Mouse (Mus musculus): ENCODE data around the gene Ppfibp2. TPM values are rescaled to one million over a fixed set of nuclear protein-coding genes. Genes with fewer than 3 reads are reported as not detected.

The Ppfibp2 gene
- polyA plus RNA-seq, 1 experiment from 2014 or later: 7.7 TPM

GRCm38 (mm10) chr7:107637398-107637797, 42.4 kb downstream of the Ppfibp2 start:
- Histone ChIP-seq H3K4me3 (ENCODE audit: low read depth, low read length) (no peak overlapping the region), H3K27ac (ENCODE audit: low read depth) (no peak overlapping the region), H3K4me1 (ENCODE audit: insufficient read depth) (no peaks in the 10 kb centered on the region), H3K9me3 (ENCODE audit: low read length) (no peaks in the 10 kb centered on the region), H3K27me3 (ENCODE audit: insufficient read depth, low read length) (no peaks in the 10 kb centered on the region), H3K4me2 (ENCODE audit: low read depth, low read length) (no peak overlapping the region), H3K9ac (replicated peaks) (no peak overlapping the region), H3K36me3 (replicated peaks; ENCODE audit: insufficient read depth, low read length) (no peaks in the 10 kb centered on the region)
- DNase-seq (no peak), ATAC-seq (no peak)
- 76% methylated on average over 7 of the region's 7 CpGs for WGBS (ENCODE audit: insufficient replicate concordance)
- TF ChIP-seq EP300 (IDR thresholded peaks at IDR 0.05; ENCODE audit: low read depth) (no peak), CTCF (IDR thresholded peaks at IDR 0.05; ENCODE audit: low read depth) (no peak)

- Histone ChIP-seq H3K4me1 (ENCODE audit: insufficient read depth) (no peaks in the 10 kb centered on the region), H3K9me3 (ENCODE audit: low read length) (no peaks in the 10 kb centered on the region), H3K27me3 (ENCODE audit: insufficient read depth, low read length) (no peaks in the 10 kb centered on the region), H3K9ac (replicated peaks) (no peak overlapping the region), H3K4me2 (ENCODE audit: low read depth, low read length) (no peak overlapping the region), H3K4me3 (ENCODE audit: low read depth, low read length) (no peak overlapping the region), H3K27ac (ENCODE audit: low read depth) (no peak overlapping the region), H3K36me3 (replicated peaks; ENCODE audit: insufficient read depth, low read length) (no peaks in the 10 kb centered on the region)
- ATAC-seq (no peak), DNase-seq (no peak)
- WGBS (ENCODE audit: insufficient replicate concordance): 72% methylated on average over 5 of the region's 5 CpGs
- TF ChIP-seq EP300 (IDR thresholded peaks at IDR 0.05; ENCODE audit: low read depth): no peak
Observed at GRCm38 (mm10) chr7:107638026-107638425, 43.0 kb downstream of the Ppfibp2 start.

DNA sequence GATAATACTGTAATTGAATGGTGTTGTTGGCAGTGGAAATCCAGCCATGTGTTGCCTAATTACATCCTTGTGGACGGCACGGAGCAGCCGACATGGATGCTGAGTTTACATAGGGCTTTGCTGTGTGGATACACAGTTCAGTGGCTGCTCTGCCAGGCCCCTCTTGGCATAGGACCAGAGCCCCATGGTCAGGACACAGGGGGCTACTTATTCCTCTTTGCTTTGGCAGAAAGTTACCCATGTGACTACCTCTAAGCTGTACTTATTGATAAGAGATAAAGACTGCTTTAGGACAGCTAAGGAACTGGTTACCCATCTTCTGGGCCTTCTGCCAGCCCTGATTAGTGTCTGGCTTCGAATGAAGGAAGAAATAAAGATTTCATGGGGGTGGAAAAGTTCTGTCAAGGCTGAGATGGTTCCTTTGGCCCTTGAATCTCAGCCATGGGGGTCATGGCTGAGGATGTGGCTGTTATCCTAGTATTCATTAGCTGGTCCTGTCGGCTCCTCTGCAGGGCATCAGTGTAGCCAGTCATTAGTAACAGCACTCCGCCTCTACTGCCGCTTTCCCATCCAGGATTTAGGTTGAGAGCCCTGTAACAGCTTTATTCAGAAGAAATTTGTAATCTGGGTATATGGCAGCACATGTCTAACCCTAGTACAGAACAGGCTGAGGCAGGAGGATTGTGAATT, 47.7 kb downstream of the Ppfibp2 start:
- Histone ChIP-seq H3K9ac (replicated peaks) (no peak overlapping the region), H3K4me2 (ENCODE audit: low read depth, low read length) (no peak overlapping the region), H3K4me3 (ENCODE audit: low read depth, low read length) (no peak overlapping the region), H3K27me3 (ENCODE audit: insufficient read depth, low read length) (no peaks in the 10 kb centered on the region), H3K9me3 (ENCODE audit: low read length) (peaks cover 6% of the 10 kb centered on the region), H3K27ac (ENCODE audit: low read depth) (no peak overlapping the region), H3K36me3 (replicated peaks; ENCODE audit: insufficient read depth, low read length) (0 out of 2 replicates have a peak, but pooled peaks cover 3% of the 10 kb centered on the region), H3K4me1 (ENCODE audit: insufficient read depth) (no peaks in the 10 kb centered on the region)
- DNase-seq (no peak), ATAC-seq (no peak)
- TF ChIP-seq EP300 (IDR thresholded peaks at IDR 0.05; ENCODE audit: low read depth) (no peak), CTCF (IDR thresholded peaks at IDR 0.05; ENCODE audit: low read depth) (no peak)
- WGBS (ENCODE audit: insufficient replicate concordance): 63% methylated on average over 7 of the region's 7 CpGs

DNA sequence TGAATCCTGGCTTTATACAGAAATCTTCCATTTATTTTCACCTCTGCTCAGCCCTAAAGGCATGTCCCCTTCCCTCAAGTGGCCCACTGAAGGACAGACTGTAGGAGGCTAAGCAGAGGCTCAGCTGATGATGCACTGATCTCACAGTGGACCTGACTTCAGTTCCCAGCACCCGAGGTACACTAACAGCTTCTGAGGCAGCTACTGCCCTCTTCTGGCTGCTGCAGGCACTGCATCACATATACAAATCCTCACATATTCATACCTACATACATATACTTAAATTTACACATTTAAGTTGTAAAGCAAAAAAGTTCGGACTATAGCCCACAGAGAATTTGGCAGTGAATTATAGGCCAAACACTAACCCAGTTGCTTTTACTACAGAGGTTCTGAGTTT, 50.0 kb downstream of the Ppfibp2 start:
- H3K9ac ChIP-seq (replicated peaks): no peak overlapping the region
- H3K27ac ChIP-seq (ENCODE audit: low read depth): no peak overlapping the region
- TF ChIP-seq EP300 (IDR thresholded peaks at IDR 0.05; ENCODE audit: low read depth) (no peak), CTCF (IDR thresholded peaks at IDR 0.05; ENCODE audit: low read depth) (peak; percentile 51)
- WGBS (ENCODE audit: insufficient replicate concordance): 75% methylated on average over 2 of the region's 2 CpGs
- DNase-seq (no peak), ATAC-seq (no peak)
- no peaks in the 10 kb centered on the region for H3K4me1 ChIP-seq (ENCODE audit: insufficient read depth)
- H3K9me3 ChIP-seq (ENCODE audit: low read length): peaks cover 6% of the 10 kb centered on the region
- 0 out of 2 replicates have a peak, but pooled peaks cover 3% of the 10 kb centered on the region for H3K36me3 ChIP-seq (replicated peaks; ENCODE audit: insufficient read depth, low read length)
- H3K27me3 ChIP-seq (ENCODE audit: insufficient read depth, low read length): no peaks in the 10 kb centered on the region
- H3K4me3 ChIP-seq (ENCODE audit: low read depth, low read length): no peak overlapping the region
- H3K4me2 ChIP-seq (ENCODE audit: low read depth, low read length): no peak overlapping the region

- WGBS (ENCODE audit: insufficient replicate concordance): 81% methylated on average over 12 of the region's 12 CpGs
- Histone ChIP-seq H3K4me1 (ENCODE audit: insufficient read depth) (no peaks in the 10 kb centered on the region), H3K27me3 (ENCODE audit: insufficient read depth, low read length) (no peaks in the 10 kb centered on the region), H3K4me3 (ENCODE audit: low read depth, low read length) (no peak overlapping the region), H3K9me3 (ENCODE audit: low read length) (peaks cover 6% of the 10 kb centered on the region), H3K27ac (ENCODE audit: low read depth) (no peak overlapping the region), H3K4me2 (ENCODE audit: low read depth, low read length) (no peak overlapping the region), H3K36me3 (replicated peaks; ENCODE audit: insufficient read depth, low read length) (0 out of 2 replicates have a peak, but pooled peaks cover 3% of the 10 kb centered on the region), H3K9ac (replicated peaks) (no peak overlapping the region)
- TF ChIP-seq EP300 (IDR thresholded peaks at IDR 0.05; ENCODE audit: low read depth): no peak
- TF ChIP-seq CTCF (IDR thresholded peaks at IDR 0.05; ENCODE audit: low read depth): no peak
- no peak for DNase-seq
- ATAC-seq: no peak
Observed at GRCm38 (mm10) chr7:107648937-107649688, 54.1 kb downstream of the Ppfibp2 start.

DNA sequence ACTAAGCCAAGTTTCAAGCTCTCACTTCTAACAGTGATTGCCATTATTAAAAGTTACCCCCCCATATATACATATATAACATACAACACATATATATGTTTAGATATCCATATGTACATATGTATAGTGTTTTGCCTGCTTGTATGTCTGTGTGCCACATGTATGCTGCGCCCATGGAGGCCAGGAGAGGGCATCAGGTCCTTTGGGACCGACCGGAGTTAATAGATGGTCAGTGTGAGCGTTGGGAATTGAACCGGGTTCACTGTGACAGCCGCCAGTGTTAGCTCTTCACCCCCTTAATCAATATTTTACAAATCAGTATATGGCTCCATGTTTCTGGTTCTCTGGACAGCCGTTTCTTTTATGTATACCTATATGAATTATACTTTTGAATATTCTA, 55.0 kb downstream of the Ppfibp2 start:
- Histone ChIP-seq H3K27ac (ENCODE audit: low read depth) (no peak overlapping the region), H3K4me1 (ENCODE audit: insufficient read depth) (no peaks in the 10 kb centered on the region), H3K9ac (replicated peaks) (no peak overlapping the region), H3K36me3 (replicated peaks; ENCODE audit: insufficient read depth, low read length) (0 out of 2 replicates have a peak, but pooled peaks cover 1% of the 10 kb centered on the region), H3K4me2 (ENCODE audit: low read depth, low read length) (no peak overlapping the region), H3K4me3 (ENCODE audit: low read depth, low read length) (no peak overlapping the region), H3K27me3 (ENCODE audit: insufficient read depth, low read length) (no peaks in the 10 kb centered on the region), H3K9me3 (ENCODE audit: low read length) (peaks cover under 1% of the 10 kb centered on the region; the same call in 1 of the 2 replicates)
- no peak for TF ChIP-seq CTCF (IDR thresholded peaks at IDR 0.05; ENCODE audit: low read depth)
- TF ChIP-seq EP300 (IDR thresholded peaks at IDR 0.05; ENCODE audit: low read depth): no peak
- DNase-seq (no peak), ATAC-seq (no peak)
- WGBS (ENCODE audit: insufficient replicate concordance): 75% methylated on average over 7 of the region's 7 CpGs
